Comparison of ENCODE assay signal across 11 mouse cellular contexts in genomic region chr5:103343869-103344268, GRCm38 (mm10).
DNase-seq lines count a peak whose midpoint lies in the region; ATAC-seq and TF ChIP-seq lines count a peak whose summit lies in the region.
"Had no signal": no experiment of that assay in that cellular context is flagged by ENCODE, and none has a peak within 500 bp of the region (broad histone marks: within the 10 kb centered on the region; RNA-seq: fewer than 3 reads in every experiment).

No protein-coding gene starts in this region.

- no peak overlapping the region for H3K4me2 ChIP-seq in hindbrain, embryonic 11.5 days (replicated peaks; ENCODE audit: low read depth, low read length)
- no peak overlapping the region for H3K4me2 ChIP-seq in lung, postnatal 0 days (replicated peaks; ENCODE audit: low read depth, low read length)
- H3K4me2 ChIP-seq: heart, embryonic 13.5 days had no signal

- TF ChIP-seq CTCF in lung, postnatal 0 days (IDR thresholded peaks at IDR 0.05), result peak; percentile 76

- WGBS in hindbrain, embryonic 11.5 days, result 31% methylated on average over 2 of the region's 2 CpGs
- 46% methylated on average over 2 of the region's 2 CpGs for WGBS in hindbrain, embryonic 10.5 days
- WGBS in lung, postnatal 0 days, result 20% methylated on average over 2 of the region's 2 CpGs

- H3K27ac ChIP-seq in hindbrain, embryonic 11.5 days (ENCODE audit: low read depth, low read length), result no peak overlapping the region
- no peak overlapping the region for H3K27ac ChIP-seq in hindbrain, embryonic 10.5 days
- H3K27ac ChIP-seq in lung, postnatal 0 days (ENCODE audit: low read length), result no peak overlapping the region
- H3K27ac ChIP-seq: heart, embryonic 13.5 days had no signal

- no peak for ATAC-seq in hindbrain, embryonic 11.5 days (ENCODE audit: low FRiP score)
- no peak for ATAC-seq in lung, postnatal 0 days

- DNase-seq in hindbrain, embryonic 11.5 days (ENCODE audit: low spot score), result peak; percentile 55
- no peak for DNase-seq in hindbrain, embryonic 10.5 days (ENCODE audit: low spot score)
- DNase-seq in lung, postnatal 0 days (ENCODE audit: low spot score), result peak; percentile 63
- DNase-seq in lung, postnatal 4 days, result no peak
- peak; percentile 36 for DNase-seq in R1 (ENCODE audit: low read depth, low spot score)
- DNase-seq in retina, embryonic 14.5 days (ENCODE audit: low spot score), result peak; percentile 73
- DNase-seq in layer of hippocampus, adult 9-10 months (ENCODE audit: low spot score), result no peak
- DNase-seq in right cerebral cortex, adult 18-20 months, result no peak
- DNase-seq: adrenal gland, adult 8-10 months; kidney, postnatal 4 days had no signal

- H3K4me3 ChIP-seq in hindbrain, embryonic 11.5 days (ENCODE audit: low read depth, low read length), result no peak overlapping the region
- H3K4me3 ChIP-seq in hindbrain, embryonic 10.5 days, result no peak overlapping the region
- no peak overlapping the region for H3K4me3 ChIP-seq in lung, postnatal 0 days (ENCODE audit: low read depth, low read length)
- H3K4me3 ChIP-seq: heart, embryonic 13.5 days had no signal

- H3K27me3 ChIP-seq in hindbrain, embryonic 11.5 days (ENCODE audit: control insufficient read depth, insufficient read depth, low read length), result no peaks in the 10 kb centered on the region
- H3K27me3 ChIP-seq in hindbrain, embryonic 10.5 days (ENCODE audit: insufficient read depth, poor library complexity, severe bottlenecking), result peaks cover 34% of the 10 kb centered on the region
- H3K27me3 ChIP-seq in lung, postnatal 0 days (replicated peaks; ENCODE audit: insufficient read depth, low read length), result no peaks in the 10 kb centered on the region

- TF ChIP-seq EP300 in lung, postnatal 0 days (IDR thresholded peaks at IDR 0.05), result no peak

- H3K36me3 ChIP-seq in hindbrain, embryonic 11.5 days (ENCODE audit: control insufficient read depth, insufficient read depth, low read length), result no peaks in the 10 kb centered on the region
- H3K36me3 ChIP-seq in hindbrain, embryonic 10.5 days, result no peaks in the 10 kb centered on the region
- H3K36me3 ChIP-seq in lung, postnatal 0 days (ENCODE audit: insufficient read depth, low read length), result no peaks in the 10 kb centered on the region
- H3K36me3 ChIP-seq: heart, embryonic 13.5 days had no signal

- H3K9ac ChIP-seq in hindbrain, embryonic 11.5 days (ENCODE audit: low read depth, low read length), result no peak overlapping the region
- H3K9ac ChIP-seq in lung, postnatal 0 days (replicated peaks; ENCODE audit: low read depth), result no peak overlapping the region
- H3K9ac ChIP-seq: heart, embryonic 13.5 days had no signal

- H3K4me1 ChIP-seq in hindbrain, embryonic 11.5 days (replicated peaks; ENCODE audit: control insufficient read depth, insufficient read depth, low read length), result no peaks in the 10 kb centered on the region
- H3K4me1 ChIP-seq in hindbrain, embryonic 10.5 days (replicated peaks), result peaks cover 13% of the 10 kb centered on the region
- H3K4me1 ChIP-seq in lung, postnatal 0 days (ENCODE audit: insufficient read depth, low read depth, low read length), result no peaks in the 10 kb centered on the region
- H3K4me1 ChIP-seq: heart, embryonic 13.5 days had no signal

- H3K9me3 ChIP-seq in hindbrain, embryonic 11.5 days (ENCODE audit: control insufficient read depth, low read length), result no peaks in the 10 kb centered on the region
- peaks cover 13% of the 10 kb centered on the region for H3K9me3 ChIP-seq in hindbrain, embryonic 10.5 days
- no peaks in the 10 kb centered on the region for H3K9me3 ChIP-seq in lung, postnatal 0 days (ENCODE audit: low read length)

Comparison
In these comparisons a context has a peak if more than half of its experiments do, and no peak if none do; other contexts are left out.
1. DNase-seq: peak in hindbrain, embryonic 11.5 days (single experiment), lung, postnatal 0 days (single experiment), R1 (single experiment) and retina, embryonic 14.5 days (single experiment); none in hindbrain, embryonic 10.5 days (single experiment), lung, postnatal 4 days (0 of 2), layer of hippocampus, adult 9-10 months (single experiment) and right cerebral cortex, adult 18-20 months (single experiment).